ENCODE assay signal across 13 mouse cellular contexts in genomic region chr10:76865936-76866335, GRCm38 (mm10).
"Had no signal": no experiment of that assay in that cellular context is flagged by ENCODE, and none has a peak within 500 bp of the region (broad histone marks: within the 10 kb centered on the region; RNA-seq: fewer than 3 reads in every experiment).

No protein-coding gene starts in this region.

- H3K9me3 ChIP-seq: midbrain, embryonic 10.5 days; midbrain, embryonic 12.5 days; neural tube, embryonic 13.5 days; neural tube, embryonic 15.5 days had no signal

- H3K36me3 ChIP-seq: midbrain, embryonic 10.5 days; midbrain, embryonic 12.5 days; neural tube, embryonic 13.5 days; neural tube, embryonic 15.5 days had no signal

- H3K4me1 ChIP-seq: midbrain, embryonic 10.5 days; midbrain, embryonic 12.5 days; neural tube, embryonic 15.5 days had no signal

- H3K9ac ChIP-seq: lung, embryonic 14.5 days; midbrain, embryonic 12.5 days; neural tube, embryonic 13.5 days; neural tube, embryonic 15.5 days had no signal

- ATAC-seq: midbrain, embryonic 16.5 days had no signal

- H3K27ac ChIP-seq: midbrain, embryonic 10.5 days; midbrain, embryonic 12.5 days; neural tube, embryonic 13.5 days; neural tube, embryonic 15.5 days had no signal

- H3K27me3 ChIP-seq: midbrain, embryonic 12.5 days; neural tube, embryonic 13.5 days; neural tube, embryonic 15.5 days had no signal

- H3K4me3 ChIP-seq: midbrain, embryonic 10.5 days; midbrain, embryonic 12.5 days; myocyte; neural tube, embryonic 13.5 days; neural tube, embryonic 15.5 days had no signal

- DNase-seq: lung, adult 18-20 months; lung, embryonic 14.5 days; lung, postnatal 10 days; lung, postnatal 4 days; midbrain, embryonic 14.5 days; right cerebral cortex, postnatal 14 days; thymus, adult 18-20 months had no signal

- H3K4me2 ChIP-seq: lung, embryonic 14.5 days; midbrain, embryonic 12.5 days; neural tube, embryonic 13.5 days; neural tube, embryonic 15.5 days had no signal
